Mouse (Mus musculus) ES-Bruce4 (cell line): ENCODE measurements around the gene Scrn1.

Experiments
- CTCF ChIP-seq: IDR thresholded peaks from one replicate; pipeline ENCODE4 v1.8.1; 2011; ENCODE audit warnings: low read depth, low read length
- POLR2A ChIP-seq: IDR thresholded peaks from one replicate; pipeline ENCODE4 v1.8.1; 2011; ENCODE audit warnings: low read length; ENCODE audit not compliant: insufficient read depth

DNA sequence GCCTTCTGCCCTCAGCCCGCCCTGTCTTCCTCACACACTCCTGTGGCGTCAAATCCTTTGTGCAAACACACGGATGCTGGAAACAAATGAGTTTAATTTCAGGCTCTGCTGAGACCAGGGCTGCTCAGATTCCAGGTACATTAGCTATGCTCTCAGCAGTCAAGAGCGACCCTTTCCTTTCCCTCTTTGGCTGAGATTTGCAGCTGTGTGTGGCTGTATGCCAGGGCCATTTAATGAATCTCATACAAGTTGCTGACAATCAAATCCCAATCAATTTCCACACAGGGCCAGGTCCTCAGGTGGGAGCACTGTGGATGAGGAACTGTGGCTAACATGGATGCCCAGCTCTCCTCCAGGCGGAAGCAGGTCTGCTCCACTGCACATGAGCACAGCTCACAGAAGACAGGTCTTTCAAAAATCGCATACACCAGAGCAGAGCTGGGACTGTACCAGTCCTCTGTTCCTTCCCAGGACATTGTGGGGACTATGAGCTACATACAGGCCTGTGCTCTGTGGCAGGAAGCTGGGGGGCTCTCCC lies 58.0 kb downstream of the Scrn1 start:
- no peak for TF ChIP-seq POLR2A
- TF ChIP-seq CTCF, result no peak
